Mouse (Mus musculus): ENCODE measurements at regions not wholly inside any gene's neighbourhood (a gene's known extent, or its start where the extent isn't known, plus 50 kb on each side); places are given as distances from the start of the nearest gene placed in this dataset.
A peak's percentile ranks its signal among the peaks of the same experiment; 100 is the strongest.

DNA sequence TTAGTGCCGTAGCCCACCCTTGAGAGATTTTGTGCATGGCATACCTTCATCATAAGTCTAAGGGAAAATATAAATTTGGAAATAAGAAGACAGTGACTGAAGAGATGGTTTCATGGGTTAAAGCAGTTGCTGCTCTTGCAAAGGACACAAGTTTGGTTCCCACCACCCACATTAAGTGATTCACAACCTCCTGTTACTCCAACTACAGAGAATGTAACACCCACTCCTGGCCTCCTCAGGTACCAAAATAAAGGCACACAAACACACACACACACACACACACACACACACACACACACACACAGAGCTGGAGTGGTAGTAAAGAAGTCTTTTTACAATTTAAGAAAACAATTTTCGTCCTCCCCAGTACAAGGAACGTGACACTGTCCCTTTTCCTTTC lies 421.4 kb downstream of the Dad1 start:
- Histone ChIP-seq H3K4me1 (ENCODE audit: control insufficient read depth, insufficient read depth, low read length) (no peaks in the 10 kb centered on the region), H3K27ac (ENCODE audit: control insufficient read depth, insufficient read depth, low read depth, low read length) (no peak overlapping the region), H3K27me3 (ENCODE audit: control insufficient read depth, insufficient read depth, low read length) (no peaks in the 10 kb centered on the region), H3K36me3 (ENCODE audit: control insufficient read depth, insufficient read depth, low read length) (no peaks in the 10 kb centered on the region), H3K4me3 (ENCODE audit: control insufficient read depth, low read depth, low read length) (no peak overlapping the region)
- TF ChIP-seq CTCF (IDR thresholded peaks at IDR 0.05; ENCODE audit: control insufficient read depth, insufficient read depth, insufficient replicate concordance, low read depth, low read length) (no peak), POLR2A (IDR thresholded peaks at IDR 0.05; ENCODE audit: control insufficient read depth, low read depth, low read length) (no peak)

DNA sequence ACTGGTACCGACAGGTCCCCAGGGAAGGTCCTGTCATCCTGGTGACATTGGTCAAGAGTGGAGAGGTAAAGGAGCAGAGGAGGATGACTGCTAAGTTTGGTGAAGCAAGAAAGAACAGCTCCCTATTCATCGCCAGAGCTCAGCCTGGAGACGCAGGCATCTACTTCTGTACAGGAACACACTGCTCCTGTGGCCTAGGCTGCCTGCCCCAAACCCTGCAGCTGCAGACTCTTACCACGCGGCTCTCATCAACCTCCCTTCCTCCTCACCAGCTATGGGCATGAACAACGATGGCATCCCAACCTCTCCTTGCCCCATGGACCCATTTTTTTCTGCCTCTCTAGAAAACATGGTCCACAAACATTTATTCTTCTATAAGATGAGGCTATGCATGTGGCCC lies 422.3 kb downstream of the Dad1 start:
- no peak for TF ChIP-seq POLR2A (IDR thresholded peaks at IDR 0.05; ENCODE audit: control insufficient read depth, low read depth, low read length)
- no peak for TF ChIP-seq CTCF (IDR thresholded peaks at IDR 0.05; ENCODE audit: control insufficient read depth, insufficient read depth, insufficient replicate concordance, low read depth, low read length)
- no peak overlapping the region for H3K4me3 ChIP-seq (ENCODE audit: control insufficient read depth, low read depth, low read length)
- no peaks in the 10 kb centered on the region for H3K4me1 ChIP-seq (ENCODE audit: control insufficient read depth, insufficient read depth, low read length)
- no peak overlapping the region for H3K27ac ChIP-seq (ENCODE audit: control insufficient read depth, insufficient read depth, low read depth, low read length)
- no peaks in the 10 kb centered on the region for H3K36me3 ChIP-seq (ENCODE audit: control insufficient read depth, insufficient read depth, low read length)
- H3K27me3 ChIP-seq (ENCODE audit: control insufficient read depth, insufficient read depth, low read length) = no peaks in the 10 kb centered on the region

DNA sequence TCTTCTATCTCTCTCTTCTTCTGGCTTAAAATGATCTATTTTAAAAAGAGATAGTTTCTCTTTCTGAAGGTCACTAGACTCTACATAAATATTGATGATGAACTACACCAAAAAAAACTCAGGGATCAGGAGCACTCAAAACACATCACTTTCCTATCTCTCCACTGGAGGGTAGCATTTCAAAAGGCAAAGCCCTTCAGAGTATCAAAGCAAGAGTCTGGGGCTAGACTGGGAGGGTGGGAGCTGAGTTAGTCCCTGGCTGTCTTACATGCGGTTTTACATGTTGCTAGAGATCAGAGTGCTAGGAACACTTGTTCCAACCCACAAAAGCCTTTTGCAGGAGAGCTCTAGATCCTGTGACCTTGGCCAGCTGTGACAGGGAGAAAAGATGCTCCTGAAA lies 423.2 kb downstream of the Dad1 start:
- no peak for TF ChIP-seq CTCF (IDR thresholded peaks at IDR 0.05; ENCODE audit: control insufficient read depth, insufficient read depth, insufficient replicate concordance, low read depth, low read length)
- no peak for TF ChIP-seq POLR2A (IDR thresholded peaks at IDR 0.05; ENCODE audit: control insufficient read depth, low read depth, low read length)
- H3K4me3 ChIP-seq (ENCODE audit: control insufficient read depth, low read depth, low read length) = no peak overlapping the region
- no peak overlapping the region for H3K27ac ChIP-seq (ENCODE audit: control insufficient read depth, insufficient read depth, low read depth, low read length)
- H3K4me1 ChIP-seq (ENCODE audit: control insufficient read depth, insufficient read depth, low read length) = no peaks in the 10 kb centered on the region
- no peaks in the 10 kb centered on the region for H3K36me3 ChIP-seq (ENCODE audit: control insufficient read depth, insufficient read depth, low read length)
- H3K27me3 ChIP-seq (ENCODE audit: control insufficient read depth, insufficient read depth, low read length) = no peaks in the 10 kb centered on the region

DNA sequence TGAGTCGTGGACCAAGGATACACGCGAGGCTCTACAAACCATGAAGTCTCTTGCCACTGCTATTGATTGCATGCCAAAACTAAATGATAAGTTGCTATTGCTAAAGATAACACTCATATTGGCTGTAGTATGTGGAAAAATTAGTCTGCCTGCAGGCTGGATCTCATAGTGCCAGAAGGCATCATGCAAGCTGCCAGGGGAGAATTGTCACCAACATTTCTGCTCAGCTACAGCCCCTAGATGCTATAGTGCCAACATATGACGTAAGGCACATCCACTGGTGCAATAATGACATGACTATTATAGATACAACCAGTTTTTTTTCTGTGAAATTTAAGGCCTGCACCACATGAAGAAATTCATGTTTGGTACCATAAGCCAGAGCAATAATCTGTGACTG lies 427.1 kb downstream of the Dad1 start:
- no peak for TF ChIP-seq POLR2A (IDR thresholded peaks at IDR 0.05; ENCODE audit: control insufficient read depth, low read depth, low read length)
- no peak for TF ChIP-seq CTCF (IDR thresholded peaks at IDR 0.05; ENCODE audit: control insufficient read depth, insufficient read depth, insufficient replicate concordance, low read depth, low read length)
- Histone ChIP-seq H3K27me3 (ENCODE audit: control insufficient read depth, insufficient read depth, low read length) (no peaks in the 10 kb centered on the region), H3K27ac (ENCODE audit: control insufficient read depth, insufficient read depth, low read depth, low read length) (no peak overlapping the region), H3K36me3 (ENCODE audit: control insufficient read depth, insufficient read depth, low read length) (no peaks in the 10 kb centered on the region), H3K4me3 (ENCODE audit: control insufficient read depth, low read depth, low read length) (no peak overlapping the region), H3K4me1 (ENCODE audit: control insufficient read depth, insufficient read depth, low read length) (no peaks in the 10 kb centered on the region)

DNA sequence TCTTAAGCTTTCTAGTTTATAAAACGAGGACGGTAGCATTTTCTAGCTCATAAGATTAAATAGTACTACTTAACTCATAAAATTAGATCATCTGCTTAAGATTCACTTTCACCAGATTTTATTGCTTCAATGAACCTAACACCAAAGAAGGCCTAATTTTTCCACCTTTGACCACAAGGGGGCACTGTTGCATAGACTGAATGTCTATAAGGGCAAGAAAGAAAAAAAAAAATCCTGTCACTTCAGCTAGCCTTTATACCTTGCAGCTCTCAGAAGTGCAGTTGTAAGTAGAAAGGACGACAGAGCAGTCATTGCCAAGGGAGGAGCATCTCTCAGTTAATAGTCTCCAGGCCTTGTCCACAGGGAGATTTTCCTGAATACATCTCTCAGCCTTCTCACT lies 447.7 kb downstream of the Dad1 start:
- no peak overlapping the region for H3K27ac ChIP-seq (ENCODE audit: control insufficient read depth, insufficient read depth, low read depth, low read length)
- H3K4me1 ChIP-seq (ENCODE audit: control insufficient read depth, insufficient read depth, low read length) = no peaks in the 10 kb centered on the region
- no peak overlapping the region for H3K4me3 ChIP-seq (ENCODE audit: control insufficient read depth, low read depth, low read length)
- TF ChIP-seq CTCF (IDR thresholded peaks at IDR 0.05; ENCODE audit: control insufficient read depth, insufficient read depth, insufficient replicate concordance, low read depth, low read length) (peak; percentile 4; the same call in 1 of the 2 replicates), POLR2A (IDR thresholded peaks at IDR 0.05; ENCODE audit: control insufficient read depth, low read depth, low read length) (no peak)
- H3K36me3 ChIP-seq (ENCODE audit: control insufficient read depth, insufficient read depth, low read length) = no peaks in the 10 kb centered on the region
- H3K27me3 ChIP-seq (ENCODE audit: control insufficient read depth, insufficient read depth, low read length) = no peaks in the 10 kb centered on the region

DNA sequence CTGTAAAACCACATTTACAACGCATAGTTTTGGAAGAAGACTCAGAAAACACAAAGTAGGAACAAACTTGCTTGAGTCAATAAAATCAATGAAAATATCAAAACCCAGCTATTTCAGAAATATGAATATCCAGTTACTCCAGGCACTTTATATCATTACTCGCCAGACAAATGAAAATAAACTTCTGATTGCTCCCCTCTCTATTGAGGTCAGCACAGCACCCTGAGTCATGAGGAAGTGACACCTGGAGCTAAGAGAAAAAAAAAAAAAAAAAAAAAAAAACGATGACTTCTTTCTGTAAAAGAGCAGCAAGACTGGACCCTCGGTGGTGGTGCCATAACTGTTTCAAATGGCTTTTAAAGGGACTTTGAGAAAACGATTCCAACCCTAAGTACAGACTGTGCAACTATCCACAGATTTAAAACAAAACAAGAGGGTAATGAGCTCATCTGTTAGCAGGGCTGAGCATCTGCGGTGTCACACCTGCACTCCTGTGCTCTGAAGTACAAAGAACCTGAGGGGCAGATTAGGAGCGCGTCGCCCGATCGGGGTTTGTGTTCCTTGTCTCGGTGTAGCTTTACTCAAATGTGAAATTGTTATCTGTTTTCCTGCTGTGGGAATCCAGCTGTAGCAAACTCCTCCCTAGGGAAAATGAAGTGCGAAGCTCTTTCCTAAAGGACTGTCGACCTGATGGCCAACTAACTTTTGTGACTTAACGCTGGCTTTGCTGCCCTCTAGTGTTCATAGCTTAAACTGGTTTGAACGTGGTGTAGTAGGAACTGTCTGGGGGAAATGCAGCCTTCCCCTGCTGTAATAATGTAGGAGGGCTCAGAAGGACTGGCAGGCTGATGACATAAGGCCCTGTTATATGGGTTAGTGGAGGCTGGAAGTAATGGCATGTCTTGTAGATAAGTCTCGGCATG lies 449.9 kb downstream of the Dad1 start:
- H3K4me3 ChIP-seq (ENCODE audit: control insufficient read depth, low read depth, low read length) = no peak overlapping the region; the same call in 1 of the 2 replicates
- H3K36me3 ChIP-seq (ENCODE audit: control insufficient read depth, insufficient read depth, low read length) = no peaks in the 10 kb centered on the region
- TF ChIP-seq POLR2A (IDR thresholded peaks at IDR 0.05; ENCODE audit: control insufficient read depth, low read depth, low read length) (no peak), CTCF (IDR thresholded peaks at IDR 0.05; ENCODE audit: control insufficient read depth, insufficient read depth, insufficient replicate concordance, low read depth, low read length) (no peak)
- no peaks in the 10 kb centered on the region for H3K27me3 ChIP-seq (ENCODE audit: control insufficient read depth, insufficient read depth, low read length)
- no peak overlapping the region for H3K27ac ChIP-seq (ENCODE audit: control insufficient read depth, insufficient read depth, low read depth, low read length)
- H3K4me1 ChIP-seq (ENCODE audit: control insufficient read depth, insufficient read depth, low read length) = no peaks in the 10 kb centered on the region

DNA sequence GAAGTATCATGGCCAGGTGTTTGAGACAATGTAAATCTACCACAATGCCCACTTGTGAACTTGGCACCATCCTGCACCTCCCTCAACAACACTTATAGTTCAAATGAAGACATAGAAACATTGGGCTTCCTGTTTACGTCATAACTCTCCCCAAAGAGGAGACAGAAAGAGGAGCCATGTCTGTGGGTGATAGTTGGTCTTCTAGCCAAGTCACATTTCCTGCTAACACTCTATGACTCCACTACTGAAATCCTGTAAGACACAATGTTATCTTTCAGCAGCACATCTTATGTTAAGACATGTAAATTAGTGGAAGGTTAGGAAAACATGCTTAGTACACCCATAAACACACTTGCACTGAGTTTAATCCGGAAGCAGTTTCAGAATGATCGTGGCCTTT lies 451.4 kb downstream of the Dad1 start:
- H3K27ac ChIP-seq (ENCODE audit: control insufficient read depth, insufficient read depth, low read depth, low read length) = no peak overlapping the region
- no peak overlapping the region for H3K4me3 ChIP-seq (ENCODE audit: control insufficient read depth, low read depth, low read length)
- no peaks in the 10 kb centered on the region for H3K4me1 ChIP-seq (ENCODE audit: control insufficient read depth, insufficient read depth, low read length)
- no peaks in the 10 kb centered on the region for H3K27me3 ChIP-seq (ENCODE audit: control insufficient read depth, insufficient read depth, low read length)
- TF ChIP-seq CTCF (IDR thresholded peaks at IDR 0.05; ENCODE audit: control insufficient read depth, insufficient read depth, insufficient replicate concordance, low read depth, low read length) (no peak), POLR2A (IDR thresholded peaks at IDR 0.05; ENCODE audit: control insufficient read depth, low read depth, low read length) (no peak)
- H3K36me3 ChIP-seq (ENCODE audit: control insufficient read depth, insufficient read depth, low read length) = no peaks in the 10 kb centered on the region

Measured in testis, adult 2 months (tissue).